Mouse (Mus musculus): ENCODE results near the gene E4f1.
A peak's percentile ranks its signal among the peaks of the same experiment; 100 is the strongest.

E4f1 gene

GRCm38 (mm10) chr17:24415011-24415410 is 55.1 kb downstream of the E4f1 start:
- no peak for DNase-seq (ENCODE audit: low spot score)

DNA sequence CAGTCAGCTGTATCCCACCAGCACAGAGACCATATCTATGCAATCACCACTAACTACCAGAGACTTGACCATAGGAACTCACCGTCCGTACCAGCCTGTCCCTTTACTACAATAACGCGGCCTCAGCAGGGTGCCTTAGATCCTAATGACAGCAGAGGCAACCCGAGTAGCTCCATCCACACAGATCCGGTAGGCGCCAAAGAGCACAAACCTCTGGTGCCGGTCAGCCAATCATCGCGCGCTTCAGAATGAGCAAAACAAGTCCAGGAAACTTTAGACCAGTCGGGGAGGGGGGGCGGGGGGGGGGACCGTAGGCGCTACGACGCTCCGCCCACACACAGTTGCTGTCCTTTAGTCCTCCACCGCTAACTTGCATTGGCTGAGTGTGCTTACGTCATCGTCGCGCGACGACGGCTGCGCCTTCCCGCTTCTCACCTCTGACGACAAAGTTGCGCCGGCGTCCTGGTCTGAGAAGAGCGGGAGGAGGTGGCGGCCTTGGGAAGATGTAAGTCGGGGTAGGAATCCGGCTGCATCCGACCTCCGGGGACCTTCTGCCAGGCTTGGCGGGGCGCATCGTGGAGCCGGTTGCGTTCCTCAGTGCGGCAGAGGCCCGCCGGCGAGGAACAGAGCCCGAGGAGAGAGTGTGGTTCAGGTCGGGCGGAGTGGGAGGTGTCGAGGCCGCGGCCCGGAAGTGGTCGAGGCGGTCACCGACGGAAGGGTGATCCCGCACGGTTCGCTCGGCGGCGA is 55.7 kb downstream of the E4f1 start, which contains the start of gene Rnps1:
Gene Rnps1 (plus strand): TSS at position 336 of the 747 bp plus-strand sequence.
- DNase-seq (ENCODE audit: low spot score) = peak; percentile 95

- no peak for DNase-seq (ENCODE audit: low spot score)
These were observed 56.4 kb downstream of the E4f1 start for GRCm38 (mm10) chr17:24413557-24414211.

DNA sequence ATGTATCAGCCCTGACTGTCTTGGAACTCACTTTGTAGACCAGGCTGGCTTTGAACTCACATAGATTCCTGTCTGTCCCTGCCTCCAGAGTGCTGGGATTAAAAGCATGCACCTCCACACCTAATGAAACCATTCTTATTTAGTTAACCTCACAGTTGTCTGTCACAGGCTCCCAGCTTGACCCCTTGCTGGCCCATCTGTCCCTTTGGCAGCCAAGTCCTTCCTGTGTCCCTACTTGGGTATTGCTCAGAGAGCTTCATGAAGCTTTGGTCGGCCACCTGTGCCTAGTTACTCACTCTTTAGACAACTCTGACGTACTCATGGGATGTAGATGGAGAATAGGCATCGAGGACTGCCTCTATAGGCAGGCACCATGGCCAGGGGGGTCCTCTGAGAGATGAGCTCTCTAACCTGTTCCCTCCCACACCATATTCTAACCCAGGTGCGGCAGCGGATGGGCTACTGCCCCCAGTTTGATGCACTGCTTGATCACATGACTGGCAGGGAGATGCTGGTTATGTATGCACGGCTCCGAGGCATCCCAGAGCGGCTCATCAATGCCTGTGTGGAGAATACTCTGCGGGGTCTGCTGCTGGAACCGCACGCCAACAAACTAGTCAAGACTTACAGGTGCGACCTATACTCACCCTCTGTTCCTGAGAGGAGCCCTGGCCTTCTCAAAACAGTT is 62.9 kb downstream of the E4f1 start:
- DNase-seq (ENCODE audit: low spot score) = no peak

GRCm38 (mm10) chr17:24402371-24402770 is 67.7 kb downstream of the E4f1 start:
- DNase-seq (ENCODE audit: low spot score) = peak; percentile 74

GRCm38 (mm10) chr17:24394456-24394855 is 75.7 kb downstream of the E4f1 start:
- DNase-seq (ENCODE audit: low spot score) = no peak

Measured in testis, postnatal 14 days (tissue).